Mouse (Mus musculus): Measurements from ENCODE around the gene Flywch1. TPM values are rescaled to one million over a fixed set of nuclear protein-coding genes. Genes with fewer than 3 reads are reported as not detected.

Gene Flywch1
- polyA plus RNA-seq (2015; fragmentation: Nextera tagmentation; extraction: Ambion mirVana): 71.9 and 72.1 TPM in 2 replicates

- peak; percentile 97 for ATAC-seq (ENCODE audit: insufficient number of reproducible peaks, low FRiP score, low TSS enrichment, low read depth)
These were observed at the start of gene Flywch1 for GRCm38 (mm10) chr17:23771284-23772218. TSS of gene Flywch1 (minus strand) at chr17:23771602.

GRCm38 (mm10) chr17:23820731-23821130 lies 49.3 kb upstream of the Flywch1 start:
- Histone ChIP-seq H3K9me3 (replicated peaks) (peaks cover 31% of the 10 kb centered on the region), H3K4me2 (replicated peaks) (no peak overlapping the region), H3K4me3 (replicated peaks) (no peak overlapping the region), H3K36me3 (peaks cover 98% of the 10 kb centered on the region), H3K27ac (replicated peaks) (no peak overlapping the region), H3K27me3 (no peaks in the 10 kb centered on the region), H3K9ac (no peak overlapping the region), H3K4me1 (0 out of 2 replicates have a peak, but pooled peaks cover 9% of the 10 kb centered on the region)
- WGBS: 97% methylated on average over 5 of the region's 5 CpGs
- no peak for ATAC-seq (ENCODE audit: insufficient number of reproducible peaks, low FRiP score, low TSS enrichment, low read depth)

More at GRCm38 (mm10) chr17:23771284-23772218, at the start of gene Flywch1:
- peak within 1 kb of the TSS; percentile 77 for H3K4me2 ChIP-seq (replicated peaks)
- no peaks in the 10 kb centered on the region for H3K9me3 ChIP-seq (replicated peaks)
- H3K27ac ChIP-seq (replicated peaks): peak within 1 kb of the TSS; percentile 82
- peak within 1 kb of the TSS; percentile 97 for H3K4me3 ChIP-seq (replicated peaks)
- 4% methylated on average over 58 of the region's 58 CpGs for WGBS
- no peaks in the 10 kb centered on the region for H3K36me3 ChIP-seq
- peaks cover 11% of the 10 kb centered on the region for H3K4me1 ChIP-seq
- H3K27me3 ChIP-seq: no peaks in the 10 kb centered on the region
- peak within 1 kb of the TSS; percentile 97 for H3K9ac ChIP-seq

GRCm38 (mm10) chr17:23819235-23819634 lies 47.8 kb upstream of the Flywch1 start:
- no peak overlapping the region for H3K27ac ChIP-seq (replicated peaks)
- 0 out of 2 replicates have a peak, but pooled peaks cover 3% of the 10 kb centered on the region for H3K4me1 ChIP-seq
- no peak overlapping the region for H3K9ac ChIP-seq
- H3K4me2 ChIP-seq (replicated peaks): no peak overlapping the region
- 98% methylated on average over 25 of the region's 25 CpGs for WGBS
- H3K27me3 ChIP-seq: no peaks in the 10 kb centered on the region
- H3K36me3 ChIP-seq: peaks cover 98% of the 10 kb centered on the region
- peaks cover 34% of the 10 kb centered on the region for H3K9me3 ChIP-seq (replicated peaks)
- ATAC-seq (ENCODE audit: insufficient number of reproducible peaks, low FRiP score, low TSS enrichment, low read depth): no peak
- no peak overlapping the region for H3K4me3 ChIP-seq (replicated peaks)

- 99% methylated on average over 8 of the region's 8 CpGs for WGBS
- Histone ChIP-seq H3K9me3 (replicated peaks) (peaks cover 34% of the 10 kb centered on the region), H3K36me3 (peaks cover 96% of the 10 kb centered on the region)
These were observed 47.2 kb upstream of the Flywch1 start for GRCm38 (mm10) chr17:23818579-23818978.

GRCm38 (mm10) chr17:23815641-23816040 lies 44.2 kb upstream of the Flywch1 start:
- H3K4me3 ChIP-seq (replicated peaks): no peak overlapping the region
- peaks cover 34% of the 10 kb centered on the region for H3K9me3 ChIP-seq (replicated peaks)
- WGBS: 98% methylated on average over 16 of the region's 16 CpGs
- H3K4me2 ChIP-seq (replicated peaks): no peak overlapping the region
- no peaks in the 10 kb centered on the region for H3K27me3 ChIP-seq
- H3K27ac ChIP-seq (replicated peaks): no peak overlapping the region
- H3K36me3 ChIP-seq: peaks cover 91% of the 10 kb centered on the region
- H3K9ac ChIP-seq: no peak overlapping the region
- no peaks in the 10 kb centered on the region for H3K4me1 ChIP-seq
- no peak for ATAC-seq (ENCODE audit: insufficient number of reproducible peaks, low FRiP score, low TSS enrichment, low read depth)

More at GRCm38 (mm10) chr17:23818579-23818978, 47.2 kb upstream of the Flywch1 start:
- H3K9ac ChIP-seq: no peak overlapping the region
- H3K4me3 ChIP-seq (replicated peaks): no peak overlapping the region
- H3K4me2 ChIP-seq (replicated peaks): no peak overlapping the region
- H3K4me1 ChIP-seq: 0 out of 2 replicates have a peak, but pooled peaks cover 3% of the 10 kb centered on the region
- no peaks in the 10 kb centered on the region for H3K27me3 ChIP-seq
- H3K27ac ChIP-seq (replicated peaks): no peak overlapping the region
- no peak for ATAC-seq (ENCODE audit: insufficient number of reproducible peaks, low FRiP score, low TSS enrichment, low read depth)

GRCm38 (mm10) chr17:23807918-23808317 lies 36.5 kb upstream of the Flywch1 start:
- no peaks in the 10 kb centered on the region for H3K9me3 ChIP-seq (replicated peaks)
- no peak overlapping the region for H3K27ac ChIP-seq (replicated peaks)
- H3K36me3 ChIP-seq: peaks cover 54% of the 10 kb centered on the region
- no peaks in the 10 kb centered on the region for H3K27me3 ChIP-seq
- peaks cover 27% of the 10 kb centered on the region for H3K4me1 ChIP-seq
- WGBS: 88% methylated on average over 3 of the region's 3 CpGs
- H3K4me3 ChIP-seq (replicated peaks): no peak overlapping the region
- H3K9ac ChIP-seq: no peak overlapping the region
- no peak overlapping the region for H3K4me2 ChIP-seq (replicated peaks)
- ATAC-seq (ENCODE audit: insufficient number of reproducible peaks, low FRiP score, low TSS enrichment, low read depth): no peak

- H3K4me3 ChIP-seq (replicated peaks): peak overlapping the region; percentile 21
These were observed 35.5 kb upstream of the Flywch1 start for GRCm38 (mm10) chr17:23806867-23807266.

GRCm38 (mm10) chr17:23804426-23805085 lies 33.2 kb upstream of the Flywch1 start:
- peak overlapping the region; percentile 97 for H3K4me3 ChIP-seq (replicated peaks)
- H3K27me3 ChIP-seq: no peaks in the 10 kb centered on the region
- H3K27ac ChIP-seq (replicated peaks): 0 out of 2 replicates have a peak overlapping the region, but pooled peaks have one; percentile 97
- peak overlapping the region; percentile 72 for H3K4me2 ChIP-seq (replicated peaks)
- H3K36me3 ChIP-seq: peaks cover 24% of the 10 kb centered on the region
- no peak for ATAC-seq (ENCODE audit: insufficient number of reproducible peaks, low FRiP score, low TSS enrichment, low read depth)
- H3K9me3 ChIP-seq (replicated peaks): no peaks in the 10 kb centered on the region
- 1% methylated on average over 8 of the region's 8 CpGs for WGBS
- peaks cover 31% of the 10 kb centered on the region for H3K4me1 ChIP-seq
- H3K9ac ChIP-seq: peak overlapping the region; percentile 97

More at GRCm38 (mm10) chr17:23806867-23807266, 35.5 kb upstream of the Flywch1 start:
- Histone ChIP-seq H3K27ac (replicated peaks) (0 out of 2 replicates have a peak overlapping the region, but pooled peaks have one; percentile 28), H3K4me1 (peaks cover 31% of the 10 kb centered on the region), H3K9ac (no peak overlapping the region), H3K27me3 (no peaks in the 10 kb centered on the region), H3K36me3 (peaks cover 45% of the 10 kb centered on the region), H3K4me2 (replicated peaks) (peak overlapping the region; percentile 40), H3K9me3 (replicated peaks) (no peaks in the 10 kb centered on the region)
- no peak for ATAC-seq (ENCODE audit: insufficient number of reproducible peaks, low FRiP score, low TSS enrichment, low read depth)
- WGBS: 61% methylated on average over 25 of the region's 25 CpGs

GRCm38 (mm10) chr17:23803366-23804041 lies 32.1 kb upstream of the Flywch1 start:
- H3K27ac ChIP-seq (replicated peaks): peak overlapping the region; percentile 97
- ATAC-seq (ENCODE audit: insufficient number of reproducible peaks, low FRiP score, low TSS enrichment, low read depth): peak; percentile 40
- H3K9me3 ChIP-seq (replicated peaks): no peaks in the 10 kb centered on the region
- H3K27me3 ChIP-seq: no peaks in the 10 kb centered on the region
- peak overlapping the region; percentile 97 for H3K9ac ChIP-seq
- WGBS: under 1% methylated on average over 71 of the region's 83 CpGs
- peak overlapping the region; percentile 97 for H3K4me3 ChIP-seq (replicated peaks)
- peak overlapping the region; percentile 72 for H3K4me2 ChIP-seq (replicated peaks)
- H3K36me3 ChIP-seq: peaks cover 13% of the 10 kb centered on the region
- peaks cover 31% of the 10 kb centered on the region for H3K4me1 ChIP-seq

GRCm38 (mm10) chr17:23802746-23803365 lies 31.5 kb upstream of the Flywch1 start:
- H3K4me2 ChIP-seq (replicated peaks): peak overlapping the region; percentile 72
- H3K4me3 ChIP-seq (replicated peaks): peak overlapping the region; percentile 97
- peaks cover 7% of the 10 kb centered on the region for H3K36me3 ChIP-seq
- H3K27ac ChIP-seq (replicated peaks): peak overlapping the region; percentile 97
- H3K9me3 ChIP-seq (replicated peaks): no peaks in the 10 kb centered on the region
- peak; percentile 99 for ATAC-seq (ENCODE audit: insufficient number of reproducible peaks, low FRiP score, low TSS enrichment, low read depth)
- peak overlapping the region; percentile 97 for H3K9ac ChIP-seq
- peaks cover 31% of the 10 kb centered on the region for H3K4me1 ChIP-seq
- WGBS: under 1% methylated on average over 60 of the region's 60 CpGs
- no peaks in the 10 kb centered on the region for H3K27me3 ChIP-seq
